Mouse (Mus musculus): ENCODE measurements at regions not wholly inside any gene's neighbourhood (a gene's known extent, or its start where the extent isn't known, plus 50 kb on each side); places are given as distances from the start of the nearest gene placed in this dataset.

GRCm38 (mm10) chr9:61162884-61163283, 209.3 kb upstream of the Tle3 start:
- in situ Hi-C loops (cut with MboI; ENCODE audit: low pct_unique_long_range_greater_than_20kb): no loop called here
- no peak for TF ChIP-seq CTCF (IDR thresholded peaks at IDR 0.05)
- no peak for DNase-seq (ENCODE audit: low read depth, low spot score)
- no peak for ATAC-seq
- ChIA-PET CTCF (interaction anchor here (1.0 kb wide), 1 partner anchor 46 kb away, joined by 3 read pairs; no protein-coding TSS in a partner anchor), POLR2A (no interaction called here)
- no peaks in the 10 kb centered on the region for H3K27me3 ChIP-seq

GRCm38 (mm10) chr9:61163671-61164288, 208.4 kb upstream of the Tle3 start:
- POLR2A ChIA-PET: interaction anchor here (0.6 kb wide), 1 partner anchor 158 kb away, joined by 3 read pairs; no protein-coding TSS in a partner anchor
- TF ChIP-seq CTCF (IDR thresholded peaks at IDR 0.05): no peak
- no peak for ATAC-seq
- no peaks in the 10 kb centered on the region for H3K27me3 ChIP-seq
- no peak for DNase-seq (ENCODE audit: low read depth, low spot score)
- in situ Hi-C loops (cut with MboI; ENCODE audit: low pct_unique_long_range_greater_than_20kb): no loop called here
- CTCF ChIA-PET: no interaction called here

GRCm38 (mm10) chr9:61164501-61165251, 207.5 kb upstream of the Tle3 start:
- in situ Hi-C loops (cut with MboI; ENCODE audit: low pct_unique_long_range_greater_than_20kb): no loop called here
- no peak for TF ChIP-seq CTCF (IDR thresholded peaks at IDR 0.05)
- ChIA-PET POLR2A (no interaction called here), CTCF (no interaction called here)
- ATAC-seq (no peak), DNase-seq (ENCODE audit: low read depth, low spot score) (no peak)
- H3K27me3 ChIP-seq: no peaks in the 10 kb centered on the region

- no peaks in the 10 kb centered on the region for H3K27me3 ChIP-seq
- ATAC-seq: no peak
Observed at GRCm38 (mm10) chr9:61166115-61166514, 206.1 kb upstream of the Tle3 start.

GRCm38 (mm10) chr9:61167097-61167842, 204.9 kb upstream of the Tle3 start:
- ChIA-PET CTCF (no interaction called here), POLR2A (no interaction called here)
- in situ Hi-C loops (cut with MboI; ENCODE audit: low pct_unique_long_range_greater_than_20kb): no loop called here
- no peaks in the 10 kb centered on the region for H3K27me3 ChIP-seq
- no peak for DNase-seq (ENCODE audit: low read depth, low spot score)
- no peak for ATAC-seq
- no peak for TF ChIP-seq CTCF (IDR thresholded peaks at IDR 0.05)

More at GRCm38 (mm10) chr9:61166115-61166514, 206.1 kb upstream of the Tle3 start:
- in situ Hi-C loops (cut with MboI; ENCODE audit: low pct_unique_long_range_greater_than_20kb): no loop called here
- TF ChIP-seq CTCF (IDR thresholded peaks at IDR 0.05): no peak
- ChIA-PET POLR2A (no interaction called here), CTCF (no interaction called here)
- DNase-seq (ENCODE audit: low read depth, low spot score): no peak

GRCm38 (mm10) chr9:61168931-61169330, 203.2 kb upstream of the Tle3 start:
- no peaks in the 10 kb centered on the region for H3K27me3 ChIP-seq
- ChIA-PET CTCF (no interaction called here), POLR2A (no interaction called here)
- in situ Hi-C loops (cut with MboI; ENCODE audit: low pct_unique_long_range_greater_than_20kb): no loop called here
- ATAC-seq (no peak), DNase-seq (ENCODE audit: low read depth, low spot score) (no peak)
- TF ChIP-seq CTCF (IDR thresholded peaks at IDR 0.05): no peak

- CTCF ChIA-PET: no interaction called here
- no peak for DNase-seq (ENCODE audit: low read depth, low spot score)
- no peak for TF ChIP-seq CTCF (IDR thresholded peaks at IDR 0.05)
- POLR2A ChIA-PET: no interaction called here
- ATAC-seq: no peak
- in situ Hi-C loops (cut with MboI; ENCODE audit: low pct_unique_long_range_greater_than_20kb): no loop called here
- H3K27me3 ChIP-seq: no peaks in the 10 kb centered on the region
Observed at GRCm38 (mm10) chr9:61169506-61170090, 202.6 kb upstream of the Tle3 start.

GRCm38 (mm10) chr9:61170921-61171320, 201.2 kb upstream of the Tle3 start:
- DNase-seq (ENCODE audit: low read depth, low spot score) (no peak), ATAC-seq (no peak)
- ChIA-PET CTCF (no interaction called here), POLR2A (no interaction called here)
- no peak for TF ChIP-seq CTCF (IDR thresholded peaks at IDR 0.05)
- no peaks in the 10 kb centered on the region for H3K27me3 ChIP-seq
- in situ Hi-C loops (cut with MboI; ENCODE audit: low pct_unique_long_range_greater_than_20kb): no loop called here

- in situ Hi-C loops (cut with MboI; ENCODE audit: low pct_unique_long_range_greater_than_20kb): no loop called here
- DNase-seq (ENCODE audit: low read depth, low spot score) (no peak), ATAC-seq (no peak)
- H3K27me3 ChIP-seq: peaks cover 3% of the 10 kb centered on the region
- POLR2A ChIA-PET: no interaction called here
- CTCF ChIA-PET: no interaction called here
- no peak for TF ChIP-seq CTCF (IDR thresholded peaks at IDR 0.05)
Observed at GRCm38 (mm10) chr9:61172421-61172820, 199.7 kb upstream of the Tle3 start.

- in situ Hi-C loops (cut with MboI; ENCODE audit: low pct_unique_long_range_greater_than_20kb): no loop called here
- no peak for DNase-seq (ENCODE audit: low read depth, low spot score)
- POLR2A ChIA-PET: no interaction called here
Observed at GRCm38 (mm10) chr9:61173548-61173947, 198.6 kb upstream of the Tle3 start.

GRCm38 (mm10) chr9:61175381-61175780, 196.8 kb upstream of the Tle3 start:
- TF ChIP-seq CTCF (IDR thresholded peaks at IDR 0.05): no peak
- in situ Hi-C loops (cut with MboI; ENCODE audit: low pct_unique_long_range_greater_than_20kb): no loop called here
- H3K27me3 ChIP-seq: peaks cover 10% of the 10 kb centered on the region
- ATAC-seq: no peak
- ChIA-PET POLR2A (interaction anchor here (0.6 kb wide), 1 partner anchor 22 kb away, joined by 4 read pairs; no protein-coding TSS in a partner anchor), CTCF (no interaction called here)
- no peak for DNase-seq (ENCODE audit: low read depth, low spot score)

More at GRCm38 (mm10) chr9:61173548-61173947, 198.6 kb upstream of the Tle3 start:
- CTCF ChIA-PET: no interaction called here
- no peak for ATAC-seq
- no peak for TF ChIP-seq CTCF (IDR thresholded peaks at IDR 0.05)
- peaks cover 8% of the 10 kb centered on the region for H3K27me3 ChIP-seq

Data from Patski (cell line).